Mouse (Mus musculus): ENCODE measurements around the gene Rabl6. TPM values are rescaled to one million over a fixed set of nuclear protein-coding genes. Genes with fewer than 3 reads are reported as not detected.

Rabl6 gene
- total and polyA plus RNA-seq, 3 experiments, result 86.4 to 150 (median 96.9) TPM

DNA sequence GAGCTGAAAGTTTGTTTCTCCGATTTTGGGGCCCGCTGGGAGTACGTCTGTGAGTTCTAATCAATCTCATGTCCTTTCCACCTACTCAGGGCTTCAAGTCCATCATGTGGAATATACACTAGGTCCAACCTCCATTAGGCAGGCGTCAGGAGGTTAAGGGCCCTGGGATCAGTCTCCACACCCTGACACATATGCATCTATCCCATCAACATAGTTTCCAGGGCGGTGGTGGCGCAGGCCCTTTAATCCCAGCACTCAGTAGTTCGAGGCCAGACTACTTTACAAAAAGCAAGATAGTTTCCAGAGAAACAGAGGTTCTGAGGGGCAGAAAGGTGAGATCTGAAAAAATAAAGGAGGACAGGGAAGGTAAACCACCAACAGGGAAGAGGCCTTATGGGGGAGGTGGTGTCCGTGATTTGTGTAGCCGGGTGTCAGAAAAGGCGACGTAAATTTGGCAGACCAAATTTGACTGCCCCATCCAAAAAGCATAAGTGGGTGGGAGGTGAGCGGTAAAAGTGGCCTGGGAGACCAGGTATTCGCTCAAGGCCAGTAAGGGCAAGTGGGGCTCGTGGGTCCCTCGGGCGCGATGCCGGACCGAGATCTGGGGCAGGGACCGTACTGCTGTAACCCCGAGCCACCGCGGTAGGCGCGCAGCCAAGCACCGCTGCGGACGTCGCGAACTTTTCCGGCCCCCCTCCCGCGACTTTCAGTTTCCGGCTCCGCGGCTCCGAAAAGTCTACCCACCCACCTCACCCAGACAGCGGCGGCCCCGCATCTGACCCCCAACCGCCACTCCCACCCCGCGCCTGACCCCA is 62.1 kb downstream of the Rabl6 start:
- DNase-seq, result no peak

DNA sequence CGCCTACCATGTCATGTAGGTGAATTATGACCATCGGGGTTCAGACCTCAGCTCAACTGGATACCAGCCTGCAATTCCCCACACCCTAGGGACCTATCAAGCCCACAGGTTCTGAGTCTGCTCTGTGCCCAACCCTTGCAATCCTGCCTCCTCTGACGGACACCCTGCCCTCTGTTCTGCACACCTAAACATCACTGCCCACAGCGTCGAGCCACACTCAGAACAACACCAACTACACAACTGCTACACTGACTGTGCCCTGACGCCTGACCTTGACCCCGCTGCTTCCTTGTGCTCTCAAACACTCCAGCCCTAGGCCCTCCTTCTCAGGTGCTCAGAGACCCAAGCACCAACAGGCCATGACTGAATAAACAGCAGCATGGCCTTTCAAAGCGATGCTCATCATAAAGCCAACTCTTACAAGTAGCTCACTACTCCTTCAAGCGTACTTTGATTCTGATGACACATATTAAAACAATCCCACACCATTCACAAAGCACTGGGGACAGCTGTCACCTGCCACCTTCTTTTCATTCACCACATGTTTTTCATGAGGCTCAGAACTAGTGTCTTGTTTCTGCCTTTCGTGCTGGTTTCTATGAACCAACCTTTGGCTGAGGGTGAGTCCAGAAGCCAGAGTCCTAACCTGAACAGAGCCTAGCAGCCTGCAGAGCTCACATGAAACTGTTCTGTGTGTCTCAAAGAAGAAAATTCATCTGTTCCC is 66.5 kb downstream of the Rabl6 start:
- no peak for DNase-seq

DNA sequence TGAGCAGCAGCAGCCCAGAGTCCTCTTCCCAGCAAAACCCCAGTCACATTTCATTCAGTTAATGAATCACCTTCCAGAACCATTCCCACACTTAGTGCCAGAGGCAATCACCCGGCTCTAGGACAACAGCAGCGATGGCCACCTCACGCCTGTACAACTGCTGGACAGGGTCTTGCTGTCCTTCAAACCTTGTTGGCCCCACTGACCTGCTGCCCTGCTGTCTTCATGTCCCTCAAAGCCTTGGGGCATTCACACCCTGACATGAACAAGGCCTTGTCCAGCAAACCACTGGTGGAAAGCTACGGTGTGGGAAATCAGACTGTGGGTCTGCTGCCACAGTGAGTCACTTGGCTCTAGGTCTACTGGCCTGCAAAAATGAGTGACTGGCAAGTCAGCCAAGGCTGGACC is 67.8 kb downstream of the Rabl6 start:
- peak; percentile 81 for DNase-seq

DNA sequence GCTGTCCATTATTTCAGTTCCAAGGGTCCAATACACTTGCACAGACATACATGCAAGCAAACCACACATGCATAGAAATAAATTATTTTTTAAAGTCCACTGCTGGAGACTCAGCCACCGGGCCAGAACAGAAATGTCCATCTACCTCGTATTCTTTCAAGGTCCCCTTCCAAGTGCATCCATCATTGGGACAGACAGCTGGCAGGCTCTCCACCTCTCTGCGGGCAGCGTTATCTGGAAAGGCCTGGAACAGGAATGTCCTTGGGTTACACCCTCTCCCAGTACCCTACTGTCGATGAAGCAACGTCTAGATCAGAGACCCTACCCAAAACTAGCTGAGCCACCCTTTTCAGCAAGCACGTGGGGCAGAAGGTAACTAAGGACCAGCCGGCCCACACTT is 71.8 kb downstream of the Rabl6 start:
- peak; percentile 88 for DNase-seq

DNA sequence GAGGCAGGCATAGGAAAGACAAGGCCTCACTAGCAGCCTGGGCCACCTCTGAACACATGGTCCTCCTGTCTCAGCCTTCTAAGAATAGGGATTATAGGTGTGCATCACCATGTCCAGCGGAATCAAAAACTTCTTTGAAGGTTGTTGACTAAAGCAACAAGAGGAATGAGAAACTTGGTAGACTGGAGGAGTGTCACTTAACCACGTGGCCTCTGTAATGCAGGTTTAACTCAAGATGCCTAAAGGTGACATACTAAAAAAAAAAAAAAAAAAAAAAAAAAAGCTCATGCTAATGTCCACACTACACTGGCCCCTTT is 73.5 kb downstream of the Rabl6 start:
- no peak for DNase-seq

DNA sequence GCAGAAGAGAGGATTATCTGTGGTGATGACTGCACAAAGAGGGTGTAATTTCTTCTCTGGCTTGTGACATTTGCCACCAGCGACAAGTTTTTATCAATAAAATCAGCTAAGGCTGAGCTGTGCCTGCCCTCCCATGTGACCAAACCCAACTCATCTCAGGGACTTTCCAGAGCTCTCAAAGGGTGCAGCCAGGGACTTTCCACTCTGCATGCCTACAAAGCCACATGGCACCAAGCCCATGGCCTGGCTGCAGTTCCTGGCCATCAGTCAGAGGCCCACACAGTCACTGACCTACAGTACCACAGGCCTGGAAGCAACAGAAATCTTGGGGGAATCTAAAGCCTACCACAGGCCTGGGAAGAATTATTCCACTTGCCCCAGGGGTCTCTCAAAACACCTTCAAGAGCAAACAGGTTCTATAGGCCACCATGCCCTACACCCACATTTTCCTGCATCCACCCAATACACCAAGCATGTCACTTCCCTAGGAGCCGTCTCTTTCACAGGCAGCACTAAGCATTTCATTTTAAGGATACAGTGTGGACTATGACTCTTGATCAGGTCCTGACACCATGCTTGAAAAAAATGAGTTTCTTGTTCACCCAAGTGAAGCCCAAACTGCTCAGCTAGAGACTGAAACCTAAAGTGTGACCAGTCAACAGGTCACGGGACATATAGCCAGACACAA is 74.0 kb downstream of the Rabl6 start:
- DNase-seq, result peak; percentile 96

DNA sequence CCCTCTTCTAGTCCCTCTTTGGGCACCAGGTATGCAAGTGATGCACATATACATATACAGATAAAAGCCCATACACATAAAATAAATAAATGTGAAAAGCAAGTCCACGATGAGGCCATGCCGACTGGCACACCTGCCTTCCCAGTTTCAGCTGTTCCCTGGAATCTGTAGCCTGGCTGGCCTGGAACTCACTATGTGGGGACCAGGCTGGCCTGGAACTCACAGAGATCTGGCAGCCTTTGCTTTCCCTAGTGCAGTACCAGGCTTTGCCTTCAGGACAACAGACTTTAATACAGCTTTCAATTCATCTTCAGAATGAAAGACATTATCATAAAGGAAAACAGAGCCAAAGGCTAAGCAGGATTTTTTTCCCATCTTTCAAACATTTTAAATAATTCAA is 74.6 kb downstream of the Rabl6 start:
- no peak for DNase-seq

Other genes with a start within 250 kb of the Rabl6 start
Only the 30 nearest of the 33 such genes appear.
- gene Entpd2, start 212.6 kb downstream of the Rabl6 start, total RNA-seq (2021), result 1 to 10 TPM; 3.7 to 7.2 TPM
- 21.1 and 24.7 TPM in 2 replicates for gene Entpd2, start 212.6 kb downstream of the Rabl6 start, polyA plus RNA-seq (2012; rRNA removed)
- 100 to 1,000 TPM; 128 to 145 TPM for gene Npdc1, start 209.2 kb downstream of the Rabl6 start, total RNA-seq (2021)
- gene Npdc1, start 209.2 kb downstream of the Rabl6 start, polyA plus RNA-seq (2012; rRNA removed), result 685 and 775 TPM in 2 replicates
- under 1 TPM in 1 of 2 experiments, not detected in 1; 0.24 TPM for gene Fut7, start 185.3 kb downstream of the Rabl6 start, total RNA-seq (2021)
- 0.10 and 0.40 TPM in 2 replicates for gene Fut7, start 185.3 kb downstream of the Rabl6 start, polyA plus RNA-seq (2012; rRNA removed)
- gene Abca2, start 179.8 kb downstream of the Rabl6 start, total RNA-seq (2021), result 10 to 100 TPM; 32.1 to 42.7 TPM
- 86.8 and 118 TPM in 2 replicates for gene Abca2, start 179.8 kb downstream of the Rabl6 start, polyA plus RNA-seq (2012; rRNA removed)
- gene Clic3, start 151.7 kb downstream of the Rabl6 start, total RNA-seq (2021), result under 1 TPM in 1 of 2 experiments, not detected in 1; 0.66 TPM
- gene Clic3, start 151.7 kb downstream of the Rabl6 start, polyA plus RNA-seq (2012; rRNA removed), result 1.6 and 3.4 TPM in 2 replicates
- 10 to 100 TPM; 33.3 to 35.2 TPM for gene Paxx, start 147.4 kb downstream of the Rabl6 start, total RNA-seq (2021)
- 85.9 and 124 TPM in 2 replicates for gene Paxx, start 147.4 kb downstream of the Rabl6 start, polyA plus RNA-seq (2012; rRNA removed)
- gene Ptgds, start 138.5 kb downstream of the Rabl6 start, total RNA-seq (2021), result 1 to 10 TPM; 2.5 to 2.7 TPM
- 4.9 and 5.6 TPM in 2 replicates for gene Ptgds, start 138.5 kb downstream of the Rabl6 start, polyA plus RNA-seq (2012; rRNA removed)
- gene Lcn12, start 114.6 kb downstream of the Rabl6 start, total RNA-seq (2021), result not detected
- gene Lcn12, start 114.6 kb downstream of the Rabl6 start, polyA plus RNA-seq (2012; rRNA removed), result not detected in 2 replicates
- gene Fbxw5, start 107.8 kb downstream of the Rabl6 start, total RNA-seq (2021), result 10 to 100 TPM; 83.9 to 89.5 TPM
- gene Fbxw5, start 107.8 kb downstream of the Rabl6 start, polyA plus RNA-seq (2012; rRNA removed), result 34.4 and 64.3 TPM in 2 replicates
- gene C8g, start 106.8 kb downstream of the Rabl6 start, total RNA-seq (2021), result 1 to 10 TPM; 1.5 to 2.0 TPM
- gene C8g, start 106.8 kb downstream of the Rabl6 start, polyA plus RNA-seq (2012; rRNA removed), result 2.7 and 3.0 TPM in 2 replicates
- gene Traf2, start 61.6 kb downstream of the Rabl6 start, total RNA-seq (2021), result 10 to 100 TPM; 22.3 to 29.0 TPM
- gene Traf2, start 61.6 kb downstream of the Rabl6 start, polyA plus RNA-seq (2012; rRNA removed), result 11.1 and 12.7 TPM in 2 replicates
- 100 to 1,000 TPM; 307 to 329 TPM for gene Edf1, start 50.7 kb downstream of the Rabl6 start, total RNA-seq (2021)
- 127 and 140 TPM in 2 replicates for gene Edf1, start 50.7 kb downstream of the Rabl6 start, polyA plus RNA-seq (2012; rRNA removed)
- 1 to 10 TPM; 2.3 to 7.4 TPM for gene Mamdc4, start 33.7 kb downstream of the Rabl6 start, total RNA-seq (2021)
- gene Mamdc4, start 33.7 kb downstream of the Rabl6 start, polyA plus RNA-seq (2012; rRNA removed), result 4.2 and 8.8 TPM in 2 replicates
- gene Phpt1, start 33.3 kb downstream of the Rabl6 start, total RNA-seq (2021), result 10 to 100 TPM; 53.5 to 54.1 TPM
- gene Phpt1, start 33.3 kb downstream of the Rabl6 start, polyA plus RNA-seq (2012; rRNA removed), result 36.7 and 53.4 TPM in 2 replicates
- 1 to 10 TPM; 1.4 to 2.1 TPM for gene Ajm1, start 26.8 kb downstream of the Rabl6 start, total RNA-seq (2021)
- gene Ajm1, start 26.8 kb downstream of the Rabl6 start, polyA plus RNA-seq (2012; rRNA removed), result 10.5 and 13.5 TPM in 2 replicates
- not detected for gene Ccdc183, start 9.2 kb upstream of the Rabl6 start, total RNA-seq (2021)
- gene Ccdc183, start 9.2 kb upstream of the Rabl6 start, polyA plus RNA-seq (2012; rRNA removed), result not detected in 2 replicates
- gene Tmem141, start 13.5 kb upstream of the Rabl6 start, total RNA-seq (2021), result 10 to 100 TPM; 23.2 to 35.5 TPM
- gene Tmem141, start 13.5 kb upstream of the Rabl6 start, polyA plus RNA-seq (2012; rRNA removed), result 27.1 and 27.9 TPM in 2 replicates
- gene Fcna, start 19.5 kb upstream of the Rabl6 start, total RNA-seq (2021), result 10 to 100 TPM in 1 of 2 experiments, 1 to 10 TPM in 1; 4.6 to 10.1 TPM
- 2.4 and 4.4 TPM in 2 replicates for gene Fcna, start 19.5 kb upstream of the Rabl6 start, polyA plus RNA-seq (2012; rRNA removed)
- not detected for gene Lcn8, start 44.6 kb upstream of the Rabl6 start, total RNA-seq (2021)
- gene Lcn8, start 44.6 kb upstream of the Rabl6 start, polyA plus RNA-seq (2012; rRNA removed), result not detected in 2 replicates
- not detected for gene Lcn5, start 49.4 kb upstream of the Rabl6 start, total RNA-seq (2021)
- not detected in 2 replicates for gene Lcn5, start 49.4 kb upstream of the Rabl6 start, polyA plus RNA-seq (2012; rRNA removed)
- gene Lcn6, start 68.3 kb upstream of the Rabl6 start, total RNA-seq (2021), result not detected
- gene Lcn6, start 68.3 kb upstream of the Rabl6 start, polyA plus RNA-seq (2012; rRNA removed), result not detected in 2 replicates
- gene Lcn10, start 74.2 kb upstream of the Rabl6 start, total RNA-seq (2021), result not detected
- not detected in 2 replicates for gene Lcn10, start 74.2 kb upstream of the Rabl6 start, polyA plus RNA-seq (2012; rRNA removed)
- gene Obp2a, start 91.5 kb upstream of the Rabl6 start, total RNA-seq (2021), result 1 to 10 TPM in 1 of 2 experiments, under 1 TPM in 1; 0.41 to 1.8 TPM
- 4.8 and 6.2 TPM in 2 replicates for gene Obp2a, start 91.5 kb upstream of the Rabl6 start, polyA plus RNA-seq (2012; rRNA removed)
- gene Bmyc, start 98.2 kb upstream of the Rabl6 start, total RNA-seq (2021), result 10 to 100 TPM; 36.7 to 46.1 TPM
- 134 and 139 TPM in 2 replicates for gene Bmyc, start 98.2 kb upstream of the Rabl6 start, polyA plus RNA-seq (2012; rRNA removed)
- not detected for gene Obp2b, start 128.5 kb upstream of the Rabl6 start, total RNA-seq (2021)
- gene Obp2b, start 128.5 kb upstream of the Rabl6 start, polyA plus RNA-seq (2012; rRNA removed), result not detected in 2 replicates
- gene Lcn3, start 157.0 kb upstream of the Rabl6 start, total RNA-seq (2021), result not detected
- gene Lcn3, start 157.0 kb upstream of the Rabl6 start, polyA plus RNA-seq (2012; rRNA removed), result not detected in 2 replicates
- gene Lcn11, start 168.5 kb upstream of the Rabl6 start, total RNA-seq (2021), result not detected
- gene Lcn11, start 168.5 kb upstream of the Rabl6 start, polyA plus RNA-seq (2012; rRNA removed), result not detected in 2 replicates
- not detected for gene Gm13539, start 173.7 kb upstream of the Rabl6 start, total RNA-seq (2021)
- not detected in 2 replicates for gene Gm13539, start 173.7 kb upstream of the Rabl6 start, polyA plus RNA-seq (2012; rRNA removed)
- gene Glt6d1, start 207.3 kb upstream of the Rabl6 start, total RNA-seq (2021), result not detected
- not detected in 2 replicates for gene Glt6d1, start 207.3 kb upstream of the Rabl6 start, polyA plus RNA-seq (2012; rRNA removed)
- gene Lcn9, start 214.6 kb upstream of the Rabl6 start, total RNA-seq (2021), result not detected
- gene Lcn9, start 214.6 kb upstream of the Rabl6 start, polyA plus RNA-seq (2012; rRNA removed), result not detected in 2 replicates

Data from adrenal gland, adult 2 months (tissue).